16 mouse cellular contexts compared by ENCODE assay signal in genomic region chr5:13127121-13127520, GRCm38 (mm10). TPM values are rescaled to one million over a fixed set of nuclear protein-coding genes. Genes with fewer than 3 reads are reported as not detected.
DNase-seq lines count a peak whose midpoint lies in the region; ATAC-seq and TF ChIP-seq lines count a peak whose summit lies in the region.
"Had no signal": no experiment of that assay in that cellular context is flagged by ENCODE, and none has a peak within 500 bp of the region (broad histone marks: within the 10 kb centered on the region; RNA-seq: fewer than 3 reads in every experiment).

No protein-coding gene starts in this region.

- no peak overlapping the region for H3K27ac ChIP-seq in heart, adult 2 months
- no peak overlapping the region for H3K27ac ChIP-seq in limb, embryonic 11.5 days (replicated peaks; ENCODE audit: low read depth, low read length)
- no peak overlapping the region for H3K27ac ChIP-seq in forebrain, postnatal 0 days (ENCODE audit: low read depth, low read length)
- H3K27ac ChIP-seq: forebrain, embryonic 12.5 days; liver, embryonic 12.5 days; macrophage had no signal

- intact Hi-C loops in heart, adult 2 months (cut with DNase I), result no loop called here
- intact Hi-C loops in heart, postnatal 25 days (cut with DNase I), result no loop called here

- peak; percentile 64; the same call in 1 of the 2 replicates for ATAC-seq in limb, embryonic 11.5 days (ENCODE audit: insufficient number of reproducible peaks, low FRiP score, low TSS enrichment, low read depth)
- no peak for ATAC-seq in forebrain, postnatal 0 days
- ATAC-seq: liver, embryonic 12.5 days had no signal

- no peak for TF ChIP-seq EP300 in heart, adult 2 months (IDR thresholded peaks at IDR 0.05; ENCODE audit: insufficient read depth, low read depth, low read length)

- no peak overlapping the region for H3K4me3 ChIP-seq in heart, adult 2 months
- H3K4me3 ChIP-seq in limb, embryonic 11.5 days (ENCODE audit: low read depth, low read length), result peak overlapping the region; percentile 38
- H3K4me3 ChIP-seq in forebrain, postnatal 0 days (ENCODE audit: low read depth, low read length), result no peak overlapping the region
- H3K4me3 ChIP-seq: forebrain, embryonic 12.5 days; liver, embryonic 12.5 days had no signal

- no peaks in the 10 kb centered on the region for H3K27me3 ChIP-seq in heart, adult 2 months (ENCODE audit: control insufficient read depth, insufficient read depth, low read length)
- H3K27me3 ChIP-seq in limb, embryonic 11.5 days (ENCODE audit: control insufficient read depth, insufficient read depth, low read length), result no peaks in the 10 kb centered on the region
- H3K27me3 ChIP-seq in forebrain, postnatal 0 days (ENCODE audit: insufficient read depth, low read length), result no peaks in the 10 kb centered on the region
- H3K27me3 ChIP-seq: forebrain, embryonic 12.5 days; liver, embryonic 12.5 days had no signal

- TF ChIP-seq POLR2A in heart, adult 2 months (IDR thresholded peaks at IDR 0.05; ENCODE audit: insufficient read depth, low read depth, low read length), result no peak

- no peaks in the 10 kb centered on the region for H3K4me1 ChIP-seq in heart, adult 2 months (ENCODE audit: control insufficient read depth, insufficient read depth, low read length)
- H3K4me1 ChIP-seq in limb, embryonic 11.5 days (ENCODE audit: control insufficient read depth, insufficient read depth, low read length), result no peaks in the 10 kb centered on the region
- H3K4me1 ChIP-seq in forebrain, postnatal 0 days (ENCODE audit: insufficient read depth), result no peaks in the 10 kb centered on the region
- H3K4me1 ChIP-seq: forebrain, embryonic 12.5 days; liver, embryonic 12.5 days had no signal

- no peaks in the 10 kb centered on the region for H3K36me3 ChIP-seq in heart, adult 2 months (ENCODE audit: control insufficient read depth, insufficient read depth, low read length)
- no peaks in the 10 kb centered on the region for H3K36me3 ChIP-seq in limb, embryonic 11.5 days (ENCODE audit: control insufficient read depth, insufficient read depth, low read length)
- no peaks in the 10 kb centered on the region for H3K36me3 ChIP-seq in forebrain, postnatal 0 days (ENCODE audit: insufficient read depth)
- H3K36me3 ChIP-seq: forebrain, embryonic 12.5 days; liver, embryonic 12.5 days had no signal

- H3K79me2 ChIP-seq in heart, adult 2 months (replicated peaks; ENCODE audit: control insufficient read depth, insufficient read depth, low read length), result no peaks in the 10 kb centered on the region

- 91% methylated on average over 3 of the region's 3 CpGs for WGBS in heart, adult 2 months
- WGBS in limb, embryonic 11.5 days, result 13% methylated on average over 3 of the region's 3 CpGs
- 82% methylated on average over 3 of the region's 3 CpGs for WGBS in forebrain, postnatal 0 days

- no peak overlapping the region for H3K9ac ChIP-seq in heart, adult 2 months (ENCODE audit: low read depth, low read length)
- H3K9ac ChIP-seq in limb, embryonic 11.5 days (ENCODE audit: low read length), result no peak overlapping the region
- H3K9ac ChIP-seq in forebrain, postnatal 0 days, result no peak overlapping the region
- H3K9ac ChIP-seq: forebrain, embryonic 12.5 days; liver, embryonic 12.5 days had no signal

- no peak for DNase-seq in heart, adult 2 months
- DNase-seq in heart, postnatal 25 days (ENCODE audit: low spot score), result no peak
- DNase-seq in 3T3-L1 (ENCODE audit: low read depth, low spot score), result peak; percentile 86
- DNase-seq in embryo, embryonic 11 days, result peak; percentile 51
- DNase-seq in limb, embryonic 11.5 days (ENCODE audit: low spot score), result peak; percentile 43
- DNase-seq in forebrain, postnatal 0 days, result no peak
- no peak for DNase-seq in cerebellum, adult 11 months
- DNase-seq in adrenal gland, postnatal 4 days (ENCODE audit: low spot score in 2 of 2), result no peak
- DNase-seq: cerebellum, adult 18-20 months; gastrocnemius, postnatal 10 days; heart, postnatal 14 days; kidney, adult 11 months; right cerebral cortex, adult 18-20 months had no signal

- TF ChIP-seq CTCF in heart, adult 2 months (IDR thresholded peaks at IDR 0.05), result 0 out of 2 replicates have a peak, but pooled peaks have one; percentile 2
- no peak for TF ChIP-seq CTCF in forebrain, postnatal 0 days (IDR thresholded peaks at IDR 0.05; ENCODE audit: low read depth)

- no peaks in the 10 kb centered on the region for H3K9me3 ChIP-seq in limb, embryonic 11.5 days (ENCODE audit: control insufficient read depth, low read length)
- no peaks in the 10 kb centered on the region for H3K9me3 ChIP-seq in forebrain, postnatal 0 days (ENCODE audit: low read length)
- H3K9me3 ChIP-seq: forebrain, embryonic 12.5 days; liver, embryonic 12.5 days had no signal

- peak overlapping the region; percentile 40; the same call in 1 of the 2 replicates for H3K4me2 ChIP-seq in limb, embryonic 11.5 days (ENCODE audit: low read depth, severe bottlenecking)
- no peak overlapping the region for H3K4me2 ChIP-seq in forebrain, postnatal 0 days (ENCODE audit: low read depth)
- H3K4me2 ChIP-seq: forebrain, embryonic 12.5 days; liver, embryonic 12.5 days had no signal

RNA-seq across cellular contexts. Expression of gene Sema3a, which starts 1.9 kb away (rescaled TPM):
- total RNA-seq in heart, adult 2 months (2021), result 1 to 10 TPM; 1.4 to 1.8 TPM
- 0.47 and 0.55 TPM in 2 replicates for polyA plus RNA-seq in heart, adult 2 months (2012; rRNA removed)
- 1 to 10 TPM; 1.7 to 2.3 TPM for total RNA-seq in heart, postnatal 25 days (2021)
- 43.4 and 46.8 TPM in 2 replicates for polyA plus RNA-seq in limb, embryonic 11.5 days (2014; fragmentation: Nextera tagmentation; extraction: Ambion mirVana)
- total RNA-seq in forebrain, postnatal 0 days (2014; rRNA removed), result 24.5 and 32.8 TPM in 2 replicates
- 10.1 and 12.5 TPM in 2 replicates for polyA plus RNA-seq in forebrain, postnatal 0 days (2015; fragmentation: Nextera tagmentation; extraction: Ambion mirVana)
- 1 to 10 TPM; 6.3 to 7.0 TPM for total RNA-seq in adrenal gland, postnatal 4 days (2021)
- polyA plus RNA-seq: macrophage had no signal

Comparison
In these comparisons a context has a peak if more than half of its experiments do, and no peak if none do; other contexts are left out.
1. DNase-seq: peak in 3T3-L1 (single experiment), embryo, embryonic 11 days (single experiment) and limb, embryonic 11.5 days (single experiment); none in heart, adult 2 months (0 of 2), heart, postnatal 25 days (single experiment), forebrain, postnatal 0 days (single experiment), cerebellum, adult 11 months (single experiment) and adrenal gland, postnatal 4 days (0 of 2).